Mouse (Mus musculus): ENCODE results near the gene Gtf3c1.

DNA sequence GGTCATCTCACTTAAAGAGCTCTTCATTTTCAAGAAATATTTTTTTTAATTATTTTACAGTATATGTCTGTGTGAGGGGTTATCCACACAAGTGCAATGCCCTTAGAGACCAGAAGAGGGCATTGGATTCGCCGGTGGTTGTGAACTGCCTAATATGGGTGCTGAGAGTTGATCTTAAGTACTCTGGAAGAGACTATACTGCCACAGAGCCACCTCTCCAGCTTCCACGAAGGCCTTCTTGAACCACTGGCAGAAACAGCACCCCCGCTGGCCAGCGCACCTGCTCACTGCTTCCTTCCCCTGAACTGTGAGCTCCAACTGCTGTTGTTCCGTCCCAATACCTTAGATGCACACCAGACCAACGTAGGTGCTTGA, 39.7 kb upstream of the Gtf3c1 start:
- TF ChIP-seq CTCF (IDR thresholded peaks at IDR 0.05; ENCODE audit: low read depth, low read length) (peak; percentile 33; the same call in 1 of the 2 replicates), GATA1 (IDR thresholded peaks at IDR 0.05; ENCODE audit: borderline replicate concordance, low read length) (no peak)

Data from G1E (cell line).